Mouse (Mus musculus): ENCODE measurements around the gene Rac2. TPM values are rescaled to one million over a fixed set of nuclear protein-coding genes. Genes with fewer than 3 reads are reported as not detected.
A peak's percentile ranks its signal among the peaks of the same experiment; 100 is the strongest.

The Rac2 gene
- polyA plus RNA-seq, 1 experiment from 2014 or later, result 13.0 TPM

- Histone ChIP-seq H3K9me3 (no peaks in the 10 kb centered on the region), H3K4me1 (0 out of 2 replicates have a peak, but pooled peaks cover 16% of the 10 kb centered on the region), H3K4me3 (no peak within 1 kb of the TSS), H3K36me3 (no peaks in the 10 kb centered on the region), H3K27me3 (ENCODE audit: insufficient read depth, poor library complexity, severe bottlenecking) (peaks cover 17% of the 10 kb centered on the region), H3K27ac (no peak within 1 kb of the TSS)
- no peak for DNase-seq (ENCODE audit: low spot score)
- WGBS, result 80% methylated on average over 7 of the region's 7 CpGs
Observed at GRCm38 (mm10) chr15:78596914-78597313, 24.3 kb upstream of the Rac2 start, which contains the start of gene Cyth4. Gene Cyth4 (plus strand): TSS chr15:78597047.

GRCm38 (mm10) chr15:78596504-78596903 is 23.9 kb upstream of the Rac2 start:
- WGBS, result 82% methylated on average over 6 of the region's 6 CpGs

GRCm38 (mm10) chr15:78595468-78595867 is 22.9 kb upstream of the Rac2 start:
- WGBS, result 65% methylated on average over 5 of the region's 5 CpGs
- Histone ChIP-seq H3K9me3 (no peaks in the 10 kb centered on the region), H3K4me1 (0 out of 2 replicates have a peak, but pooled peaks cover 17% of the 10 kb centered on the region), H3K27me3 (ENCODE audit: insufficient read depth, poor library complexity, severe bottlenecking) (peaks cover 17% of the 10 kb centered on the region), H3K36me3 (no peaks in the 10 kb centered on the region), H3K4me3 (no peak overlapping the region), H3K27ac (no peak overlapping the region)
- DNase-seq (ENCODE audit: low spot score), result no peak

More at GRCm38 (mm10) chr15:78596504-78596903, 23.9 kb upstream of the Rac2 start:
- H3K27me3 ChIP-seq (ENCODE audit: insufficient read depth, poor library complexity, severe bottlenecking), result peaks cover 17% of the 10 kb centered on the region
- H3K27ac ChIP-seq, result no peak overlapping the region
- H3K36me3 ChIP-seq, result no peaks in the 10 kb centered on the region
- no peaks in the 10 kb centered on the region for H3K9me3 ChIP-seq
- no peak for DNase-seq (ENCODE audit: low spot score)
- H3K4me1 ChIP-seq, result 0 out of 2 replicates have a peak, but pooled peaks cover 17% of the 10 kb centered on the region
- H3K4me3 ChIP-seq, result no peak overlapping the region

- no peaks in the 10 kb centered on the region for H3K9me3 ChIP-seq
- H3K36me3 ChIP-seq, result no peaks in the 10 kb centered on the region
- no peak overlapping the region for H3K27ac ChIP-seq
- H3K4me1 ChIP-seq, result 0 out of 2 replicates have a peak, but pooled peaks cover 17% of the 10 kb centered on the region
- no peak overlapping the region for H3K4me3 ChIP-seq
- no peak for DNase-seq (ENCODE audit: low spot score)
- H3K27me3 ChIP-seq (ENCODE audit: insufficient read depth, poor library complexity, severe bottlenecking), result peaks cover 17% of the 10 kb centered on the region
- WGBS, result 85% methylated on average over 2 of the region's 2 CpGs
Observed at GRCm38 (mm10) chr15:78594831-78595230, 22.2 kb upstream of the Rac2 start.

- 0 out of 2 replicates have a peak, but pooled peaks cover 17% of the 10 kb centered on the region for H3K4me1 ChIP-seq
- H3K36me3 ChIP-seq, result no peaks in the 10 kb centered on the region
- peaks cover 14% of the 10 kb centered on the region for H3K27me3 ChIP-seq (ENCODE audit: insufficient read depth, poor library complexity, severe bottlenecking)
- no peaks in the 10 kb centered on the region for H3K9me3 ChIP-seq
- WGBS, result 84% methylated on average over 7 of the region's 7 CpGs
- no peak overlapping the region for H3K4me3 ChIP-seq
- H3K27ac ChIP-seq, result no peak overlapping the region
- no peak for DNase-seq (ENCODE audit: low spot score)
Observed at GRCm38 (mm10) chr15:78593896-78594425, 21.4 kb upstream of the Rac2 start.

GRCm38 (mm10) chr15:78592452-78592968 is 19.9 kb upstream of the Rac2 start:
- H3K27me3 ChIP-seq (ENCODE audit: insufficient read depth, poor library complexity, severe bottlenecking), result peaks cover 10% of the 10 kb centered on the region
- H3K4me1 ChIP-seq, result 0 out of 2 replicates have a peak, but pooled peaks cover 13% of the 10 kb centered on the region
- H3K36me3 ChIP-seq, result no peaks in the 10 kb centered on the region
- no peak overlapping the region for H3K4me3 ChIP-seq
- DNase-seq (ENCODE audit: low spot score), result no peak
- no peaks in the 10 kb centered on the region for H3K9me3 ChIP-seq
- WGBS, result 74% methylated on average over 14 of the region's 14 CpGs
- H3K27ac ChIP-seq, result no peak overlapping the region

- WGBS, result 58% methylated on average over 15 of the region's 15 CpGs
- peaks cover 10% of the 10 kb centered on the region for H3K27me3 ChIP-seq (ENCODE audit: insufficient read depth, poor library complexity, severe bottlenecking)
- no peaks in the 10 kb centered on the region for H3K36me3 ChIP-seq
- no peak for DNase-seq (ENCODE audit: low spot score)
- H3K4me3 ChIP-seq, result no peak overlapping the region
- no peaks in the 10 kb centered on the region for H3K9me3 ChIP-seq
- H3K4me1 ChIP-seq, result 0 out of 2 replicates have a peak, but pooled peaks cover 10% of the 10 kb centered on the region
- H3K27ac ChIP-seq, result no peak overlapping the region
Observed at GRCm38 (mm10) chr15:78591680-78592451, 19.3 kb upstream of the Rac2 start.

GRCm38 (mm10) chr15:78590785-78591184 is 18.2 kb upstream of the Rac2 start:
- H3K9me3 ChIP-seq, result no peaks in the 10 kb centered on the region
- no peak overlapping the region for H3K27ac ChIP-seq
- 0 out of 2 replicates have a peak, but pooled peaks cover 8% of the 10 kb centered on the region for H3K4me1 ChIP-seq
- H3K4me3 ChIP-seq, result no peak overlapping the region
- H3K27me3 ChIP-seq (ENCODE audit: insufficient read depth, poor library complexity, severe bottlenecking), result peaks cover 10% of the 10 kb centered on the region
- no peak for DNase-seq (ENCODE audit: low spot score)
- 79% methylated on average over 6 of the region's 6 CpGs for WGBS
- no peaks in the 10 kb centered on the region for H3K36me3 ChIP-seq

GRCm38 (mm10) chr15:78589936-78590335 is 17.4 kb upstream of the Rac2 start:
- WGBS, result 64% methylated on average over 6 of the region's 6 CpGs

GRCm38 (mm10) chr15:78588900-78589299 is 16.3 kb upstream of the Rac2 start:
- H3K4me3 ChIP-seq, result no peak overlapping the region
- H3K4me1 ChIP-seq, result 0 out of 2 replicates have a peak, but pooled peaks cover 8% of the 10 kb centered on the region
- no peak overlapping the region for H3K27ac ChIP-seq
- no peak for DNase-seq (ENCODE audit: low spot score)
- WGBS, result 85% methylated on average over 4 of the region's 4 CpGs
- H3K36me3 ChIP-seq, result no peaks in the 10 kb centered on the region
- peaks cover 10% of the 10 kb centered on the region for H3K27me3 ChIP-seq (ENCODE audit: insufficient read depth, poor library complexity, severe bottlenecking)
- no peaks in the 10 kb centered on the region for H3K9me3 ChIP-seq

More at GRCm38 (mm10) chr15:78589936-78590335, 17.4 kb upstream of the Rac2 start:
- no peaks in the 10 kb centered on the region for H3K9me3 ChIP-seq
- H3K4me3 ChIP-seq, result no peak overlapping the region
- no peak overlapping the region for H3K27ac ChIP-seq
- no peak for DNase-seq (ENCODE audit: low spot score)
- no peaks in the 10 kb centered on the region for H3K36me3 ChIP-seq
- peaks cover 10% of the 10 kb centered on the region for H3K27me3 ChIP-seq (ENCODE audit: insufficient read depth, poor library complexity, severe bottlenecking)
- H3K4me1 ChIP-seq, result 0 out of 2 replicates have a peak, but pooled peaks cover 8% of the 10 kb centered on the region

- H3K9me3 ChIP-seq, result no peaks in the 10 kb centered on the region
- H3K4me3 ChIP-seq, result no peak overlapping the region
- peaks cover 15% of the 10 kb centered on the region for H3K27me3 ChIP-seq (ENCODE audit: insufficient read depth, poor library complexity, severe bottlenecking)
- H3K36me3 ChIP-seq, result no peaks in the 10 kb centered on the region
- WGBS, result 52% methylated on average over 4 of the region's 4 CpGs
- H3K4me1 ChIP-seq, result 0 out of 2 replicates have a peak, but pooled peaks cover 8% of the 10 kb centered on the region
- H3K27ac ChIP-seq, result no peak overlapping the region
- no peak for DNase-seq (ENCODE audit: low spot score)
Observed at GRCm38 (mm10) chr15:78588049-78588448, 15.5 kb upstream of the Rac2 start.

- Histone ChIP-seq H3K9me3 (no peaks in the 10 kb centered on the region), H3K4me3 (no peak overlapping the region), H3K4me1 (0 out of 2 replicates have a peak, but pooled peaks cover 4% of the 10 kb centered on the region), H3K27me3 (ENCODE audit: insufficient read depth, poor library complexity, severe bottlenecking) (peaks cover 14% of the 10 kb centered on the region), H3K36me3 (no peaks in the 10 kb centered on the region), H3K27ac (no peak overlapping the region)
- peak; percentile 85 for DNase-seq (ENCODE audit: low spot score)
- 53% methylated on average over 18 of the region's 18 CpGs for WGBS
Observed at GRCm38 (mm10) chr15:78587050-78587994, 14.7 kb upstream of the Rac2 start.
